Mouse (Mus musculus) megakaryocyte, embryonic 14.5 days (primary cell): ENCODE data around the gene Ctcf. TPM values are rescaled to one million over a fixed set of nuclear protein-coding genes. Genes with fewer than 3 reads are reported as not detected.

Experiments
- H3K27me3 ChIP-seq: replicated peaks from 2 replicates; pipeline ENCODE3; 2012; ENCODE audit warnings: inconsistent platforms
- H3K36me3 ChIP-seq: replicated peaks from 2 replicates; pipeline ENCODE3; 2012; ENCODE audit warnings: low read length, inconsistent platforms, mixed read lengths
- H3K4me1 ChIP-seq: 2 replicates; pipeline ENCODE4 v1.6.1; 2012; ENCODE audit warnings: inconsistent platforms
- H3K4me3 ChIP-seq: replicated peaks from 2 replicates; pipeline ENCODE3; 2012; ENCODE audit warnings: moderate library complexity, mild to moderate bottlenecking, inconsistent platforms
- H3K9me3 ChIP-seq: 2 replicates; pipeline ENCODE4 v1.6.1; 2012; ENCODE audit warnings: inconsistent platforms
- FLI1 ChIP-seq: IDR thresholded peaks from 2 replicates; pipeline ENCODE4 v1.6.1; 2012; ENCODE audit warnings: low read length, inconsistent platforms, mixed read lengths
- GATA1 ChIP-seq: IDR thresholded peaks from 3 replicates; pipeline ENCODE4 v1.6.1; 2012; ENCODE audit warnings: mixed read lengths, low read length, inconsistent platforms, borderline replicate concordance
- polyA plus RNA-seq: library from polyadenylated mRNA; stranded (reverse); fragments of >175 nt; gene quantifications from 2 replicates; pipeline ENCODE4 v1.2.3, GENCODE M21; 2012; ENCODE audit warnings: low replicate concordance; ENCODE audit not compliant: insufficient read depth

Ctcf gene
- polyA plus RNA-seq, 1 experiment, result 68.4 TPM

DNA sequence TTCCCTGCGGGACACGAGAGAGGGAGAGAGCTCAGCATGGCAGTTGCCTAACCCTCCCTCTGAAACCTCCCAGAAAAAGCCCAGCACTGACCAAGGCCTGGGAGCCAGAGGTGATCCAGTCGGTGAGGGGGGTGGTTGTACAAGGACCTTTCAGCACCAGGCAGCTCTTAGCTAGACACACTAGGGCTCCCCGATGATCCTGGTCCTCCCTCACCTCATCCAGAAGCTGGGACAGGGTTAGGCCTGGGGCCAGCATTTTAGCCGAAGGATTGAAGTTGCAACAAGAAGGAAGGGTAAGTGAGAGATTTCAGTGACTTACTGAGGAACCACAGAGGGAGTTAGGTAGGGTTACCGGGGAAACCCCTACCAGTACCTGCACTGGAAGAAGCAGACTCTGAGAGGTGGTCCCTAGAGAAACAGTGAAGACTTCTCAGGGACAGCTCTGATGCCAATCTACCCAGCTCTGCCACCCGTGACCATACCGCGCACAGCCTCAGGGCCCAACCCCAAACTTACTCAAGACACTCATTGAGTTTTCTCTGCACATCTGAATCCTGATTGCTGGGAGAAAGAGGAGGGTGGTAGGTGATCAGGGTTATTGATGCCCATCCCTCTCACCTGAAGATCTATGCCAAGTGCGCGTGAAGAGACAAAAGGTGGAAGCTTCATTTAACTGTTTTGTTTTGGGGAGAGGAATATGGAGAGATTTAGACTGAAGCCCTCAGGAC, 63.3 kb downstream of the Ctcf start:
- H3K4me3 ChIP-seq, result peak overlapping the region; percentile 93
- no peak for TF ChIP-seq GATA1
- no peak for TF ChIP-seq FLI1
- no peaks in the 10 kb centered on the region for H3K27me3 ChIP-seq
- H3K36me3 ChIP-seq, result peaks cover 77% of the 10 kb centered on the region
- no peaks in the 10 kb centered on the region for H3K9me3 ChIP-seq
- H3K4me1 ChIP-seq, result peaks cover 41% of the 10 kb centered on the region

DNA sequence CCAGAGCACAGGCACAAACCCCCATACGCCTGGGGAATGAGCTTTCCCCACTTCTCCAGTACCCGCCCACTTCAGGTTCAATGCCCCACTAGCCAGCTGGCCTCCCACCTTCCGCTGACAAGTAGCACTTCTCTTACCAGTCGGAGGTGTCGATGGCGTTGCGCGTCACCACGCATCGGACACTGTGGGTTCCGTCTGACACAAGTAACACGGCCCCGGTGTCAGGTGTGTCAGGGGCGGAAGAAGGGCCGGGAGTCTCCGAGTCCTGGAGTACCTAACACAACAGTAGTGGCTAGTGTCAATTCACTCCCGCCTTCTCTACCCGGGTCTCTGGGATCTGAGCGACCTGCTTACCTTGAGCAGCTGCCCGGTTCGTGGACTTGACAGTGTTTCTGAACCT, 64.2 kb downstream of the Ctcf start:
- Histone ChIP-seq H3K4me3 (peak overlapping the region; percentile 93), H3K9me3 (no peaks in the 10 kb centered on the region), H3K4me1 (peaks cover 50% of the 10 kb centered on the region), H3K27me3 (no peaks in the 10 kb centered on the region), H3K36me3 (peaks cover 72% of the 10 kb centered on the region)
- TF ChIP-seq FLI1, result no peak
- no peak for TF ChIP-seq GATA1

DNA sequence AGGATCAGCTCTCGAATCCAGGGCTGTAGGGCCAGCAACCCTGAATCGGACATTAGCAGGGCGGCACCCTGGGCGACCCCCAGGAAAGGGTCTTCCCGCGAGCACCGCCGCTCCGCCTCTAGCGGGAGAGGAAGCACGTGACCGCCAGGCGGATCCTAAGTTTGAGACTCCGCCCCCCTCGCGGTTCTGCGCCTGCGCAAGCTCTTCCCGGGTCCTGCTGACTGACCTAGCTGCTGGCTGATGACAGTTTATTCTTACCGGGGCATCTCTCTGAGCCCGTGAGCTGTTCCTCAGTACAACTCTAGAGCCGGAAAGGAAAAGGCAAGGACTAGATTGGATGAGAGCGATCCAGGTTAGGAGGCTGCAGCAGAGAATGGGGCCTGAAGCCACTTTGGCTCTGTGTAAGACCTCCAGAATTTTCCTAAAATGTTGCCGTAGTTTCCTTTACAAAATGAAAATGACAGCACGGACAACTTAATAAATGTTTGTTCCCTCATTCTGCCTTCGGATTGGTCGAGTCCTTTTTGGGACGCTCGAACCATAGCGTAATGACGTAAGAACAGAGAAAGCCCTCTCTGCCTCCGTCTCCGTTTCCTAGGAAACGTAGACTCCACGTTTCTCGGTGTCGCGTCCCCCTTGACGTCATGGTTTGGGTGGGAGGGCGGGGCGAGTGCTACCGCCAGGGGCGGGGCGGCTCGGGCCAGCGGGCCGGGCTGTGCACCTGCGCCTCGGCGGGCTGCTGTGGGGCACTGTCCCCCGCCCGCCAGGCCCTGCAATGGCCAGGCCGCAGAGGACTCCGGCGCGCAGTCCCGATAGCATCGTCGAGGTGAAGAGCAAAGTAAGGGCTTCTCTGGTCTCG, 64.8 kb downstream of the Ctcf start, which contains the start of the genes Acd and Pard6a:
Gene Acd, minus strand, starts transcription at position 137 of the 859 bp plus-strand sequence.
Gene Pard6a, plus strand, starts transcription at position 183 of the 859 bp plus-strand sequence.
- Histone ChIP-seq H3K4me3 (peak within 1 kb of the TSS; percentile 93), H3K27me3 (no peaks in the 10 kb centered on the region), H3K4me1 (peaks cover 56% of the 10 kb centered on the region), H3K36me3 (peaks cover 66% of the 10 kb centered on the region), H3K9me3 (no peaks in the 10 kb centered on the region)
- TF ChIP-seq FLI1, result no peak
- TF ChIP-seq GATA1, result no peak

DNA sequence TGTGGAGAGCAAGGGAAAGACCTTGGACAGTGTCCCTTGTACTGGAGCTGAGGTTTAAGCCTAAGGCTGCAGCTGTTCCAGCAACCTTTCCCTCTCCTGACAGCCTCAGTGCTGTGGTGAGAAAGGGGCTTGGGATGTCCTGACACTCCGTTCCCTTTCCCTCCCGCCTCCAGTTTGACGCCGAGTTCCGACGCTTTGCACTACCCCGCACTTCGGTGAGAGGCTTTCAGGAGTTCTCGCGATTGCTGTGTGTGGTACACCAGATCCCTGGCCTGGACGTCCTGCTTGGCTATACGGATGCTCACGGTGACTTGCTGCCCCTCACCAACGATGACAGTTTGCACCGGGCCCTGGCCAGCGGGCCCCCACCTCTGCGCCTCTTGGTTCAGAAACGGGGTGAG, 65.6 kb downstream of the Ctcf start:
- H3K36me3 ChIP-seq, result peaks cover 58% of the 10 kb centered on the region
- H3K27me3 ChIP-seq, result no peaks in the 10 kb centered on the region
- peaks cover 64% of the 10 kb centered on the region for H3K4me1 ChIP-seq
- peak overlapping the region; percentile 93 for H3K4me3 ChIP-seq
- TF ChIP-seq GATA1, result no peak
- TF ChIP-seq FLI1, result no peak
- no peaks in the 10 kb centered on the region for H3K9me3 ChIP-seq

GRCm38 (mm10) chr8:105702731-105703415, 66.5 kb downstream of the Ctcf start:
- TF ChIP-seq GATA1 (no peak), FLI1 (no peak)
- H3K9me3 ChIP-seq, result no peaks in the 10 kb centered on the region
- H3K36me3 ChIP-seq, result peaks cover 49% of the 10 kb centered on the region
- no peaks in the 10 kb centered on the region for H3K27me3 ChIP-seq
- peak overlapping the region; percentile 1 for H3K4me3 ChIP-seq
- H3K4me1 ChIP-seq, result peaks cover 73% of the 10 kb centered on the region

DNA sequence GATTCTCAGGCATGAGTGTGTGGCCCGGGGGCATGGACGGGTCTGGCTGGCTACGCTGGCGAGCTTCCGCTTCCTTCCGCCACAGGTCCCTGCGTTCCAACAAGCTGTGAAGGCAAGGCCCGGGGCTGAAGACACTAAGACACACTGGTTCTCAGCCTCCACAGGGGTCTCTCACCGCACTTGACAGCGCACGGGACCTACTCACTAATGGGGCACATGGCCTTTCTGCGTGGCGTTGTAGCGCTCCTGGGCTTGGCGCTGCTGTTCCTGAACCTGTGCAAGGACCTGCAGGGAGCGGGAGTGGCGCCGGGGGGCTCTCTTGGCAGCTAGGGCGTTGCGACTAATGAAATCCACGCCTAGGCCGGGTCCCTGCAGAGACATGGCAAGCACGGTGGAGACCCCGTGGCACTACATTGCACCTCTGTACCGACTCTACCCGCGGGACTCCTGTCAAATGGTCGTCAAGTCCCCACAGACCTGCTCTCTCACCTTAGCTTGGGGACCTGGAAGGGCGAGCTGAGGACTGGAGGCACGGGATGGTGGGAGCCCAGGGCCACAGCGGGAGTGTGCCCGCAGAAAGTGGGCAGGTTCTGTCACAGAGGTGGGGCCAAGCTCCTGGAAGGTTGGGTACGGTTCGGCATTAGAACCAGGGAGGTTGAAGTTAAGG, 67.9 kb downstream of the Ctcf start:
- H3K27me3 ChIP-seq, result no peaks in the 10 kb centered on the region
- H3K4me3 ChIP-seq, result no peak overlapping the region
- H3K9me3 ChIP-seq, result no peaks in the 10 kb centered on the region
- H3K36me3 ChIP-seq, result peaks cover 37% of the 10 kb centered on the region
- TF ChIP-seq FLI1 (no peak), GATA1 (no peak)
- H3K4me1 ChIP-seq, result peaks cover 83% of the 10 kb centered on the region

- peaks cover 77% of the 10 kb centered on the region for H3K4me1 ChIP-seq
- H3K9me3 ChIP-seq, result no peaks in the 10 kb centered on the region
- no peak overlapping the region for H3K4me3 ChIP-seq
- no peak for TF ChIP-seq FLI1
- TF ChIP-seq GATA1, result no peak
- H3K27me3 ChIP-seq, result no peaks in the 10 kb centered on the region
- peaks cover 31% of the 10 kb centered on the region for H3K36me3 ChIP-seq
Observed at GRCm38 (mm10) chr8:105704955-105705354, 68.6 kb downstream of the Ctcf start.

GRCm38 (mm10) chr8:105706426-105706825, 70.1 kb downstream of the Ctcf start:
- TF ChIP-seq GATA1 (no peak), FLI1 (no peak)
- Histone ChIP-seq H3K9me3 (no peaks in the 10 kb centered on the region), H3K4me1 (peaks cover 70% of the 10 kb centered on the region), H3K36me3 (peaks cover 31% of the 10 kb centered on the region), H3K4me3 (peak overlapping the region; percentile 73), H3K27me3 (no peaks in the 10 kb centered on the region)
